Mouse (Mus musculus) B cell, adult (primary cell): Measurements from ENCODE around the gene Tnks1bp1. TPM values are rescaled to one million over a fixed set of nuclear protein-coding genes. Genes with fewer than 3 reads are reported as not detected.

Experiments used
- total RNA-seq: library from RNA; stranded (reverse); gene quantifications from 4 replicates; pipeline ENCODE4 v1.2.4, GENCODE M21; 2023; ENCODE audit not compliant: inconsistent age

The Tnks1bp1 gene
- 32.7 to 44.1 TPM (median 38.3 TPM) in 4 replicates for total RNA-seq

DNA sequence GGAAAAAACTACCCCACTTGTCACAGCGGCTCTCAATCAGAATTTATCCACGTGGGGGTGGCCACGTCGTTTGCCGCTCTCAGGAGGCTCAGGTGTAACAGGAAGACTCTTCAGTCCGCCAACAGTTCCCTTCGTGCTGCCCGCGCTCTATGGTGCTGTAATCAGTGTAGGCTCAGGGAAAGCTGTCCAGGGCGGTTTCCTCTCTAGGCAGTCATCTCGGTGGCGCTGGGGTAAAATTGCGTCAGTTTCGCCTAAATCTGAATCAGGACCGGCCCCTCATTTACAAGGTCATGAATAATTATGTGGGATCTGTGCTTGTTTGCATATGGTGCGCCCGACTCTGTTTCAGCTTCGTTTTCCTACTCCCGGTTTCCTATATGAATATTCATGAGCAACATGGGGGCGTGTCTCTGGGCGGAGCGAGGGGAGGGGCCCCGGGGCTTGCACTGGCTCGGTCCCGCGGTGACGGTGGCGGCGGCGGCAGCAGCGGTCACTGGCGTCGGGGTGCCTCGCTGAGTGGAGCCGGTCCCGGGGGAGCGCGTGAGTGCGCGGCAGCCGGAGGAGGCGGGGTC is at the start of gene Tnks1bp1:
Gene Tnks1bp1, plus strand, starts transcription at position 427 of the 572 bp plus-strand sequence.

DNA sequence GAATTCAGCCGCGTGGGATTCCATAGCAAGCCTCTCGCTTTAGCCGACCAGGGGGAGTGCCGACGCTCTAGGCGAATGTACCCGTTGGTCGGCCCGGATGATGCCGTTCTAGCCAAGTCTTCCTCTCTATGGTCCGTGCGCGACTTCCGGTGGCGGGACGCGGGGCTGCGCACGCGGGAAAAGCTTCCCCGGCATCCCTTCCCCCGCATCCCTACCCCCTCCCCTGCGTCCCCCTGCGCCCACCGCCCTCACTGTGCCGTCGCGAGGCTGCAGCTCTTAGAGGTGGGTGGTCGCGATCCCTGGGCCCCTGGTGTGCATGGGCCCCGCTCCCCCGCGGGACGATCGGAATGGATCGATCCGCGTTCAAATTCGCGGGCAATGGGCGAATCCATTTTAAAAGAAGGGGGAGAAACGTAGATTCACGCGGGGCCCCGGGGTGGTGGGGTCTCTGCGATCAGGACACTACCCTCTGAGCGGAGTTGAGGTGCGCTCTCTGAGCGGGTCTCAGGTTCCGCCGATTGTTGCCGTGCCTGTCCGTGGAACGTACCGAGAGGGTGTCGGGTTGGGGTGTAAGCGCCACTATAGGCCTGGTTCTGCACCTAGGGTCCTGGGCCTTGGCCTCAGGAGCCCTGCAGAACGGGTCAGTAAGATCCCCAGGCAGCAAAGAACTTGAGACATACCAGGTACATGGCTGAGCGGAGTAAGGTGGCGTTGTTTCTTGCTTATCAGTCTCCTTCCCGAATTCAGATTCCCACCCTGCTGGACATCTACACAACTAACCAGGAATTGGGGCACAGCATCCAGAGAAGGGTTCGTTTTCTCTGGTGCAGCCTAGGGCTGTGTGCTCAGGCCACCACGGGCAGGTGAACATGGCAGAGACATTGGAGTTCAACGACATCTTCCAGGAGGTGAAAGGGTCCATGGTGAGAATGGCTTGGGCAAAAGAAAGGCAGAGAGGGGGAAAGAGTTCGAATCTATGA is 10.5 kb upstream of the Tnks1bp1 start, which contains the start of the genes Ssrp1 and P2rx3:
Gene Ssrp1, plus strand, starts transcription at position 188 of the 980 bp plus-strand sequence.
Gene P2rx3, minus strand, starts transcription at position 416 of the 980 bp plus-strand sequence.

Other genes with a start within 250 kb of the Tnks1bp1 start
- gene Ube2l6, start 249.2 kb upstream of the Tnks1bp1 start, total RNA-seq, result 9.9 to 13.6 TPM (median 11.4 TPM) in 4 replicates
- not detected in 4 replicates for gene Smtnl1, start 225.4 kb upstream of the Tnks1bp1 start, total RNA-seq
- 16.3 to 24.5 TPM (median 21.0 TPM) in 4 replicates for gene Timm10, start 221.0 kb upstream of the Tnks1bp1 start, total RNA-seq
- 5.3 to 9.8 TPM (median 7.3 TPM) in 4 replicates for gene Slc43a1, start 209.2 kb upstream of the Tnks1bp1 start, total RNA-seq
- 1.3 TPM in 1 of 4 replicates, not detected in the others for gene Rtn4rl2, start 161.3 kb upstream of the Tnks1bp1 start, total RNA-seq
- gene Slc43a3, start 111.4 kb upstream of the Tnks1bp1 start, total RNA-seq, result 6.9 to 14.2 TPM (median 7.5 TPM) in 4 replicates
- gene Prg2, start 67.6 kb upstream of the Tnks1bp1 start, total RNA-seq, result 1.1 to 3.4 TPM (median 1.7 TPM) in 4 replicates
- not detected in 4 replicates for gene Prg3, start 59.8 kb upstream of the Tnks1bp1 start, total RNA-seq
- gene Ssrp1, start 10.8 kb upstream of the Tnks1bp1 start, total RNA-seq, result 180 to 189 TPM (median 187 TPM) in 4 replicates
- gene P2rx3, start 10.6 kb upstream of the Tnks1bp1 start, total RNA-seq, result 0.29 to 1.00 TPM (median 0.51 TPM) in 3 of 4 replicates, not detected in the other
- not detected in 4 replicates for gene Aplnr, start 88.2 kb downstream of the Tnks1bp1 start, total RNA-seq
- gene Lrrc55, start 149.2 kb downstream of the Tnks1bp1 start, total RNA-seq, result not detected in 4 replicates